Mouse (Mus musculus) olfactory bulb, adult 2 months (tissue): Measurements from ENCODE around the gene C8b.

Experiments used
- CTCF ChIP-seq: fragments of 200-500 bp; IDR thresholded peaks from 2 replicates; pipeline ENCODE4 v1.5.1; 2012; ENCODE audit warnings: low read depth, mild to moderate bottlenecking, low read length, moderate library complexity; ENCODE audit not compliant: insufficient read depth
- POLR2A ChIP-seq: fragments of 200-500 bp; IDR thresholded peaks from 2 replicates; pipeline ENCODE4 v1.6.1; 2012; ENCODE audit warnings: mild to moderate bottlenecking, low read depth, low read length, moderate library complexity; ENCODE audit not compliant: insufficient read depth

- TF ChIP-seq POLR2A, result no peak
- no peak for TF ChIP-seq CTCF
These were observed 38.0 kb downstream of the C8b start for GRCm38 (mm10) chr4:104804100-104804499.
